ENCODE assay signal across 8 mouse cellular contexts in genomic region chr4:124695786-124696516, GRCm38 (mm10). TPM values are rescaled to one million over a fixed set of nuclear protein-coding genes. Genes with fewer than 3 reads are reported as not detected.
DNase-seq lines count a peak whose midpoint lies in the region; ATAC-seq lines count a peak whose summit lies in the region.

No protein-coding gene starts in this region.

- peak overlapping the region; percentile 18 for H3K4me2 ChIP-seq in heart, embryonic 15.5 days
- peak overlapping the region; percentile 17 for H3K4me2 ChIP-seq in stomach, embryonic 16.5 days (ENCODE audit: low read depth, low read length)
- H3K4me2 ChIP-seq in midbrain, embryonic 11.5 days = no peak overlapping the region

- 15% methylated on average over 18 of the region's 18 CpGs for WGBS in heart, embryonic 15.5 days
- WGBS in stomach, embryonic 16.5 days = 14% methylated on average over 18 of the region's 18 CpGs
- 16% methylated on average over 18 of the region's 18 CpGs for WGBS in midbrain, embryonic 11.5 days

- DNase-seq in heart, adult 18-20 months = no peak
- peak; percentile 53 to 81 for DNase-seq in kidney, postnatal 25 days
- no peak for DNase-seq in midbrain, embryonic 11.5 days (ENCODE audit: low spot score, missing footprints)
- DNase-seq in cerebellum, postnatal 4 days (ENCODE audit: low spot score in 2 of 2) = no peak
- DNase-seq in layer of hippocampus, adult 18-20 months (ENCODE audit: low spot score in 2 of 2) = no peak

- 0 out of 2 replicates have a peak, but pooled peaks cover 11% of the 10 kb centered on the region for H3K27me3 ChIP-seq in heart, embryonic 15.5 days
- no peaks in the 10 kb centered on the region for H3K27me3 ChIP-seq in stomach, embryonic 16.5 days (ENCODE audit: control insufficient read depth, insufficient read depth, low read length)
- peaks cover 4% of the 10 kb centered on the region for H3K27me3 ChIP-seq in midbrain, embryonic 11.5 days (ENCODE audit: control insufficient read depth, insufficient read depth, low read length)

- peaks cover 33% of the 10 kb centered on the region for H3K4me1 ChIP-seq in heart, embryonic 15.5 days (replicated peaks)
- H3K4me1 ChIP-seq in brown adipose tissue, adult 24 weeks (ENCODE audit: control insufficient read depth, insufficient read depth, insufficient read length, low read length) = 0 out of 2 replicates have a peak, but pooled peaks cover 2% of the 10 kb centered on the region
- peaks cover 27% of the 10 kb centered on the region for H3K4me1 ChIP-seq in stomach, embryonic 16.5 days (ENCODE audit: control insufficient read depth, insufficient read depth, low read length)
- H3K4me1 ChIP-seq in midbrain, embryonic 11.5 days (ENCODE audit: control insufficient read depth, insufficient read depth, low read length) = peaks cover 26% of the 10 kb centered on the region

- H3K27ac ChIP-seq in heart, embryonic 15.5 days = no peak overlapping the region
- H3K27ac ChIP-seq in brown adipose tissue, adult 24 weeks (replicated peaks; ENCODE audit: low read depth, low read length) = 0 out of 2 replicates have a peak overlapping the region, but pooled peaks have one; percentile 34
- H3K27ac ChIP-seq in stomach, embryonic 16.5 days (ENCODE audit: low read length) = peak overlapping the region; percentile 30; the same call in 1 of the 2 replicates
- no peak overlapping the region for H3K27ac ChIP-seq in midbrain, embryonic 11.5 days (ENCODE audit: low read depth, low read length)

- no peak overlapping the region for H3K4me3 ChIP-seq in heart, embryonic 15.5 days
- no peak overlapping the region; the same call in 1 of the 2 replicates for H3K4me3 ChIP-seq in brown adipose tissue, adult 24 weeks (ENCODE audit: insufficient read depth, low read depth, low read length)
- peak overlapping the region; percentile 9 for H3K4me3 ChIP-seq in stomach, embryonic 16.5 days (replicated peaks; ENCODE audit: low read length)
- H3K4me3 ChIP-seq in midbrain, embryonic 11.5 days (ENCODE audit: low read depth, low read length) = no peak overlapping the region

- no peaks in the 10 kb centered on the region for H3K36me3 ChIP-seq in heart, embryonic 15.5 days
- H3K36me3 ChIP-seq in stomach, embryonic 16.5 days (ENCODE audit: control insufficient read depth, insufficient read depth, low read length) = no peaks in the 10 kb centered on the region
- no peaks in the 10 kb centered on the region for H3K36me3 ChIP-seq in midbrain, embryonic 11.5 days (ENCODE audit: control insufficient read depth, insufficient read depth, low read length)

- no peaks in the 10 kb centered on the region for H3K9me3 ChIP-seq in heart, embryonic 15.5 days (replicated peaks)
- H3K9me3 ChIP-seq in stomach, embryonic 16.5 days (replicated peaks; ENCODE audit: control insufficient read depth, low read length) = no peaks in the 10 kb centered on the region
- H3K9me3 ChIP-seq in midbrain, embryonic 11.5 days (ENCODE audit: control insufficient read depth, low read length) = no peaks in the 10 kb centered on the region

- H3K9ac ChIP-seq in heart, embryonic 15.5 days = no peak overlapping the region
- 0 out of 2 replicates have a peak overlapping the region, but pooled peaks have one; percentile 6 for H3K9ac ChIP-seq in stomach, embryonic 16.5 days (ENCODE audit: low read length)
- H3K9ac ChIP-seq in midbrain, embryonic 11.5 days (ENCODE audit: low read length) = no peak overlapping the region

- ATAC-seq in heart, embryonic 15.5 days (replicated peaks; ENCODE audit: insufficient number of reproducible peaks, insufficient read depth, low FRiP score, low read depth) = no peak
- no peak for ATAC-seq in stomach, embryonic 16.5 days (ENCODE audit: insufficient read depth, low FRiP score)
- ATAC-seq in midbrain, embryonic 11.5 days (ENCODE audit: low FRiP score) = no peak

RNA-seq across cellular contexts. Expression of gene Utp11, which starts 2.6 kb away (rescaled TPM):
- polyA plus RNA-seq in heart, embryonic 15.5 days (2015; fragmentation: Nextera tagmentation; extraction: Ambion mirVana) = 42.6 and 47.5 TPM in 2 replicates
- total RNA-seq in heart, adult 18-20 months (2021) = 10 to 100 TPM; 11.0 to 14.0 TPM
- polyA plus RNA-seq in brown adipose tissue, adult 24 weeks (2012; ENCODE audit: insufficient read depth, insufficient read length, missing spikeins) = 20.9 and 27.6 TPM in 2 replicates
- 85.7 and 88.8 TPM in 2 replicates for polyA plus RNA-seq in stomach, embryonic 16.5 days (2015; fragmentation: Nextera tagmentation; extraction: Ambion mirVana)
- polyA plus RNA-seq in midbrain, embryonic 11.5 days (2014; fragmentation: Nextera tagmentation; extraction: Ambion mirVana) = 66.2 and 75.4 TPM in 2 replicates
- total RNA-seq in layer of hippocampus, adult 18-20 months (2021) = 10 to 100 TPM; 16.8 to 18.1 TPM

RNA-seq across cellular contexts. Expression of gene Fhl3, which starts 4.5 kb away (rescaled TPM):
- 6.2 and 7.5 TPM in 2 replicates for polyA plus RNA-seq in heart, embryonic 15.5 days (2015; fragmentation: Nextera tagmentation; extraction: Ambion mirVana)
- total RNA-seq in heart, adult 18-20 months (2021) = 10 to 100 TPM in 1 of 2 experiments, 1 to 10 TPM in 1; 8.2 to 13.8 TPM
- polyA plus RNA-seq in brown adipose tissue, adult 24 weeks (2012; ENCODE audit: insufficient read depth, insufficient read length, missing spikeins) = 10.7 and 14.1 TPM in 2 replicates
- 10.1 and 10.8 TPM in 2 replicates for polyA plus RNA-seq in stomach, embryonic 16.5 days (2015; fragmentation: Nextera tagmentation; extraction: Ambion mirVana)
- polyA plus RNA-seq in midbrain, embryonic 11.5 days (2014; fragmentation: Nextera tagmentation; extraction: Ambion mirVana) = 3.9 and 4.5 TPM in 2 replicates
- 1 to 10 TPM; 1.2 to 1.4 TPM for total RNA-seq in layer of hippocampus, adult 18-20 months (2021)

RNA-seq across cellular contexts. Expression of gene Sf3a3, which starts 18.6 kb away (rescaled TPM):
- polyA plus RNA-seq in heart, embryonic 15.5 days (2015; fragmentation: Nextera tagmentation; extraction: Ambion mirVana) = 73.6 and 86.5 TPM in 2 replicates
- 10 to 100 TPM; 18.8 to 19.4 TPM for total RNA-seq in heart, adult 18-20 months (2021)
- 19.2 and 21.2 TPM in 2 replicates for polyA plus RNA-seq in brown adipose tissue, adult 24 weeks (2012; ENCODE audit: insufficient read depth, insufficient read length, missing spikeins)
- 114 and 118 TPM in 2 replicates for polyA plus RNA-seq in stomach, embryonic 16.5 days (2015; fragmentation: Nextera tagmentation; extraction: Ambion mirVana)
- polyA plus RNA-seq in midbrain, embryonic 11.5 days (2014; fragmentation: Nextera tagmentation; extraction: Ambion mirVana) = 221 and 236 TPM in 2 replicates
- 10 to 100 TPM; 35.0 TPM for total RNA-seq in layer of hippocampus, adult 18-20 months (2021)

RNA-seq across cellular contexts. Expression of gene Pou3f1, which starts 39.3 kb away (rescaled TPM):
- 0.14 and 0.15 TPM in 2 replicates for polyA plus RNA-seq in heart, embryonic 15.5 days (2015; fragmentation: Nextera tagmentation; extraction: Ambion mirVana)
- total RNA-seq in heart, adult 18-20 months (2021) = under 1 TPM; 0.15 to 0.33 TPM
- polyA plus RNA-seq in brown adipose tissue, adult 24 weeks (2012; ENCODE audit: insufficient read depth, insufficient read length, missing spikeins) = 0.52 TPM in 1 of 2 replicates, not detected in the other
- polyA plus RNA-seq in stomach, embryonic 16.5 days (2015; fragmentation: Nextera tagmentation; extraction: Ambion mirVana) = 0.13 and 0.14 TPM in 2 replicates
- polyA plus RNA-seq in midbrain, embryonic 11.5 days (2014; fragmentation: Nextera tagmentation; extraction: Ambion mirVana) = 19.2 and 20.5 TPM in 2 replicates
- 10 to 100 TPM; 49.2 to 54.0 TPM for total RNA-seq in layer of hippocampus, adult 18-20 months (2021)

RNA-seq across cellular contexts. Expression of gene Inpp5b, which starts 45.7 kb away (rescaled TPM):
- polyA plus RNA-seq in heart, embryonic 15.5 days (2015; fragmentation: Nextera tagmentation; extraction: Ambion mirVana) = 13.7 and 15.5 TPM in 2 replicates
- 1 to 10 TPM; 5.6 to 7.0 TPM for total RNA-seq in heart, adult 18-20 months (2021)
- polyA plus RNA-seq in brown adipose tissue, adult 24 weeks (2012; ENCODE audit: insufficient read depth, insufficient read length, missing spikeins) = 9.0 and 15.7 TPM in 2 replicates
- polyA plus RNA-seq in stomach, embryonic 16.5 days (2015; fragmentation: Nextera tagmentation; extraction: Ambion mirVana) = 33.0 and 35.8 TPM in 2 replicates
- polyA plus RNA-seq in midbrain, embryonic 11.5 days (2014; fragmentation: Nextera tagmentation; extraction: Ambion mirVana) = 24.6 and 28.2 TPM in 2 replicates
- total RNA-seq in layer of hippocampus, adult 18-20 months (2021) = 10 to 100 TPM; 42.9 to 47.1 TPM

Comparison
In these comparisons a context has a peak if more than half of its experiments do, and no peak if none do; other contexts are left out.
1. H3K27ac ChIP-seq: peak in brown adipose tissue, adult 24 weeks (single experiment) and stomach, embryonic 16.5 days (single experiment); none in heart, embryonic 15.5 days (single experiment) and midbrain, embryonic 11.5 days (single experiment).
2. DNase-seq: peak in kidney, postnatal 25 days (2 of 2); none in heart, adult 18-20 months (0 of 2), midbrain, embryonic 11.5 days (single experiment), cerebellum, postnatal 4 days (0 of 2) and layer of hippocampus, adult 18-20 months (0 of 2).